Mouse (Mus musculus) bone marrow, adult 2 months (tissue): ENCODE measurements around the gene Xlr5b.
"Not testable (repeated sequence)": the region's sequence is repeated elsewhere in the genome, so short reads cannot be mapped to it uniquely, and the experiment has no call there.

ENCODE experiments used
- CTCF ChIP-seq: fragments of 200-500 bp; IDR thresholded peaks from 2 replicates; pipeline ENCODE4 v1.5.1; 2011; ENCODE audit warnings: low read length, control low read depth; ENCODE audit not compliant: control insufficient read depth, insufficient read depth
- POLR2A ChIP-seq: fragments of 200-500 bp; IDR thresholded peaks from 2 replicates; pipeline ENCODE4 v1.6.1; 2011; ENCODE audit warnings: low read depth, mild to moderate bottlenecking, control low read depth, low read length, borderline replicate concordance; ENCODE audit not compliant: control insufficient read depth

GRCm38 (mm10) chrX:73176889-73177288 is 28.3 kb downstream of the Xlr5b start, which contains the start of gene Spin2d:
- not testable (repeated sequence) for TF ChIP-seq CTCF, POLR2A
